Mouse (Mus musculus): ENCODE data around the gene Bmf. TPM values are rescaled to one million over a fixed set of nuclear protein-coding genes. Genes with fewer than 3 reads are reported as not detected.

The Bmf gene
- polyA plus RNA-seq, 1 experiment from 2014 or later: 1.9 TPM

DNA sequence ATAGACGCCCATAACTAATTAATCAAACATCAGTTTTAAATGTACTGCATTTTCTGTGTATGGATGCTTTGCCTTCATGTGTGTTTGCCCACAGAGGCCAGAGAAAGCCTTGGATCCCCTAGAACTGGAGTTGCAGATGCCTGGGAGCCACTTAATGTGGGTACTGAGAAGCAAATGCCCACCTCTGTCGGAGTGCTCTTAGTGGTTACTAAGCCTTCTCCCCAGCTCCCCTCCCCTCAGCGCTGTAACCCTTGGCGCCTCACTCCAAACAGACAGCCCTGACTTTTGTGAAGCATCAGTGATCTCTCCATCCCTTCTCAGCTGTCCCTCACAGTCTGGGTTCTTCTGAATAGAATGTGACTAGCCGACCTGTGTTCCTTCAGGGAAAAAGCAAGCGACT is 51.0 kb downstream of the Bmf start:
- H3K9me3 ChIP-seq (ENCODE audit: control insufficient read depth, low read length): no peaks in the 10 kb centered on the region
- ATAC-seq (replicated peaks; ENCODE audit: low FRiP score) (no peak), DNase-seq (ENCODE audit: low spot score) (no peak)
- no peak overlapping the region for H3K27ac ChIP-seq (ENCODE audit: low read depth, low read length)
- no peak overlapping the region for H3K9ac ChIP-seq (ENCODE audit: low read depth, low read length)
- H3K4me3 ChIP-seq (ENCODE audit: low read depth, low read length): no peak overlapping the region
- WGBS: 82% methylated on average over 6 of the region's 6 CpGs
- no peaks in the 10 kb centered on the region for H3K4me1 ChIP-seq (replicated peaks; ENCODE audit: control insufficient read depth, insufficient read depth, low read length)
- H3K4me2 ChIP-seq: no peak overlapping the region
- no peaks in the 10 kb centered on the region for H3K36me3 ChIP-seq (ENCODE audit: control insufficient read depth, insufficient read depth, low read length)
- no peaks in the 10 kb centered on the region for H3K27me3 ChIP-seq (replicated peaks; ENCODE audit: control insufficient read depth, insufficient read depth, low read length)

GRCm38 (mm10) chr2:118497890-118498289 is 51.6 kb downstream of the Bmf start:
- H3K36me3 ChIP-seq (ENCODE audit: control insufficient read depth, insufficient read depth, low read length): no peaks in the 10 kb centered on the region
- DNase-seq (ENCODE audit: low spot score) (no peak), ATAC-seq (replicated peaks; ENCODE audit: low FRiP score) (no peak)
- WGBS: 79% methylated on average over 5 of the region's 5 CpGs
- no peak overlapping the region for H3K9ac ChIP-seq (ENCODE audit: low read depth, low read length)
- no peak overlapping the region for H3K27ac ChIP-seq (ENCODE audit: low read depth, low read length)
- H3K27me3 ChIP-seq (replicated peaks; ENCODE audit: control insufficient read depth, insufficient read depth, low read length): no peaks in the 10 kb centered on the region
- no peak overlapping the region for H3K4me3 ChIP-seq (ENCODE audit: low read depth, low read length)
- no peaks in the 10 kb centered on the region for H3K4me1 ChIP-seq (replicated peaks; ENCODE audit: control insufficient read depth, insufficient read depth, low read length)
- no peaks in the 10 kb centered on the region for H3K9me3 ChIP-seq (ENCODE audit: control insufficient read depth, low read length)
- H3K4me2 ChIP-seq: no peak overlapping the region

GRCm38 (mm10) chr2:118495024-118495423 is 54.5 kb downstream of the Bmf start:
- Histone ChIP-seq H3K27ac (ENCODE audit: low read depth, low read length) (no peak overlapping the region), H3K4me2 (no peak overlapping the region), H3K9ac (ENCODE audit: low read depth, low read length) (no peak overlapping the region), H3K4me3 (ENCODE audit: low read depth, low read length) (no peak overlapping the region), H3K4me1 (replicated peaks; ENCODE audit: control insufficient read depth, insufficient read depth, low read length) (peaks cover 9% of the 10 kb centered on the region; the same call in 1 of the 2 replicates), H3K36me3 (ENCODE audit: control insufficient read depth, insufficient read depth, low read length) (no peaks in the 10 kb centered on the region), H3K9me3 (ENCODE audit: control insufficient read depth, low read length) (no peaks in the 10 kb centered on the region), H3K27me3 (replicated peaks; ENCODE audit: control insufficient read depth, insufficient read depth, low read length) (no peaks in the 10 kb centered on the region)
- DNase-seq (ENCODE audit: low spot score) (no peak), ATAC-seq (replicated peaks; ENCODE audit: low FRiP score) (no peak)
- 76% methylated on average over 9 of the region's 9 CpGs for WGBS

- no peak overlapping the region for H3K27ac ChIP-seq (ENCODE audit: low read depth, low read length)
- H3K36me3 ChIP-seq (ENCODE audit: control insufficient read depth, insufficient read depth, low read length): no peaks in the 10 kb centered on the region
- DNase-seq (ENCODE audit: low spot score): no peak
- WGBS: 69% methylated on average over 4 of the region's 4 CpGs
- no peaks in the 10 kb centered on the region for H3K27me3 ChIP-seq (replicated peaks; ENCODE audit: control insufficient read depth, insufficient read depth, low read length)
- H3K4me1 ChIP-seq (replicated peaks; ENCODE audit: control insufficient read depth, insufficient read depth, low read length): peaks cover 14% of the 10 kb centered on the region; the same call in 1 of the 2 replicates
- no peak overlapping the region for H3K4me3 ChIP-seq (ENCODE audit: low read depth, low read length)
- no peaks in the 10 kb centered on the region; the same call in 1 of the 2 replicates for H3K9me3 ChIP-seq (ENCODE audit: control insufficient read depth, low read length)
- H3K9ac ChIP-seq (ENCODE audit: low read depth, low read length): no peak overlapping the region
- no peak overlapping the region for H3K4me2 ChIP-seq
- no peak for ATAC-seq (replicated peaks; ENCODE audit: low FRiP score)
Observed at GRCm38 (mm10) chr2:118491741-118492395, 57.6 kb downstream of the Bmf start.

- H3K27me3 ChIP-seq (replicated peaks; ENCODE audit: control insufficient read depth, insufficient read depth, low read length): no peaks in the 10 kb centered on the region
- no peak for DNase-seq (ENCODE audit: low spot score)
- ATAC-seq (replicated peaks; ENCODE audit: low FRiP score): peak; percentile 33; the same call in 1 of the 2 replicates
Observed at GRCm38 (mm10) chr2:118491281-118491731, 58.2 kb downstream of the Bmf start.

GRCm38 (mm10) chr2:118490241-118491091 is 59.0 kb downstream of the Bmf start:
- Histone ChIP-seq H3K4me3 (ENCODE audit: low read depth, low read length) (no peak overlapping the region), H3K4me2 (no peak overlapping the region), H3K4me1 (replicated peaks; ENCODE audit: control insufficient read depth, insufficient read depth, low read length) (peaks cover 14% of the 10 kb centered on the region; the same call in 1 of the 2 replicates), H3K27ac (ENCODE audit: low read depth, low read length) (peak overlapping the region; percentile 65), H3K9me3 (ENCODE audit: control insufficient read depth, low read length) (no peaks in the 10 kb centered on the region; the same call in 1 of the 2 replicates), H3K27me3 (replicated peaks; ENCODE audit: control insufficient read depth, insufficient read depth, low read length) (no peaks in the 10 kb centered on the region), H3K9ac (ENCODE audit: low read depth, low read length) (peak overlapping the region; percentile 17; the same call in 1 of the 2 replicates), H3K36me3 (ENCODE audit: control insufficient read depth, insufficient read depth, low read length) (no peaks in the 10 kb centered on the region)
- peak; percentile 46 for ATAC-seq (replicated peaks; ENCODE audit: low FRiP score)
- WGBS: 28% methylated on average over 12 of the region's 12 CpGs
- no peak for DNase-seq (ENCODE audit: low spot score)

More at GRCm38 (mm10) chr2:118491281-118491731, 58.2 kb downstream of the Bmf start:
- 20% methylated on average over 5 of the region's 5 CpGs for WGBS
- Histone ChIP-seq H3K4me3 (ENCODE audit: low read depth, low read length) (no peak overlapping the region), H3K4me2 (no peak overlapping the region), H3K9ac (ENCODE audit: low read depth, low read length) (no peak overlapping the region), H3K9me3 (ENCODE audit: control insufficient read depth, low read length) (no peaks in the 10 kb centered on the region; the same call in 1 of the 2 replicates), H3K36me3 (ENCODE audit: control insufficient read depth, insufficient read depth, low read length) (no peaks in the 10 kb centered on the region), H3K4me1 (replicated peaks; ENCODE audit: control insufficient read depth, insufficient read depth, low read length) (peaks cover 14% of the 10 kb centered on the region; the same call in 1 of the 2 replicates), H3K27ac (ENCODE audit: low read depth, low read length) (peak overlapping the region; percentile 65; the same call in 1 of the 2 replicates)

- H3K4me2 ChIP-seq: no peak overlapping the region
- H3K4me3 ChIP-seq (ENCODE audit: low read depth, low read length): no peak overlapping the region
- no peaks in the 10 kb centered on the region; the same call in 1 of the 2 replicates for H3K9me3 ChIP-seq (ENCODE audit: control insufficient read depth, low read length)
- H3K27me3 ChIP-seq (replicated peaks; ENCODE audit: control insufficient read depth, insufficient read depth, low read length): no peaks in the 10 kb centered on the region
- no peak for ATAC-seq (replicated peaks; ENCODE audit: low FRiP score)
- no peak overlapping the region for H3K27ac ChIP-seq (ENCODE audit: low read depth, low read length)
- H3K4me1 ChIP-seq (replicated peaks; ENCODE audit: control insufficient read depth, insufficient read depth, low read length): peaks cover 14% of the 10 kb centered on the region; the same call in 1 of the 2 replicates
- no peaks in the 10 kb centered on the region for H3K36me3 ChIP-seq (ENCODE audit: control insufficient read depth, insufficient read depth, low read length)
- WGBS: 61% methylated on average over 3 of the region's 3 CpGs
- no peak for DNase-seq (ENCODE audit: low spot score)
- no peak overlapping the region for H3K9ac ChIP-seq (ENCODE audit: low read depth, low read length)
Observed at GRCm38 (mm10) chr2:118487806-118488205, 61.7 kb downstream of the Bmf start.

DNA sequence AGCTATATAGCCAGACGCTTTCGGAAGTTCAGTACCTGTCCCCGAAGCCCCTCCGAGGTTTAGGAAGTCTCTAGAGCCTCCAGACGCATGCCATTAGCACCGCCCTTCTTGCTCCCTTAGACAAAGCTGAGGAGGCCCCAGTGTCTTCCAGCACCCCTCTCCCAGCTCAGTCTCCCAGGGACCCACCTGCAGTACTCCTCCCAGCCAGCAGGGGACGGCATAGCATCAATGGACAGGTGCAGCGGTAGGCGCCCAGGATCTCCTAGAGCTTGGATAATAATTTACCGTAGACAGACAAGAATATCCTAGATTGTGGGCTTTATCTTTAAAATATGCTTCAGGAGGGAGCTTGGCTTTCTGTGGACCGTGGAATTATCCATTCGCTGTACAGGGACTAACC is 62.6 kb downstream of the Bmf start:
- DNase-seq (ENCODE audit: low spot score): peak; percentile 82
- WGBS: 17% methylated on average over 12 of the region's 12 CpGs
- Histone ChIP-seq H3K36me3 (ENCODE audit: control insufficient read depth, insufficient read depth, low read length) (no peaks in the 10 kb centered on the region), H3K4me2 (peak overlapping the region; percentile 18; the same call in 1 of the 2 replicates), H3K9ac (ENCODE audit: low read depth, low read length) (no peak overlapping the region), H3K27ac (ENCODE audit: low read depth, low read length) (no peak overlapping the region), H3K9me3 (ENCODE audit: control insufficient read depth, low read length) (no peaks in the 10 kb centered on the region; the same call in 1 of the 2 replicates), H3K27me3 (replicated peaks; ENCODE audit: control insufficient read depth, insufficient read depth, low read length) (no peaks in the 10 kb centered on the region), H3K4me1 (replicated peaks; ENCODE audit: control insufficient read depth, insufficient read depth, low read length) (peaks cover 14% of the 10 kb centered on the region; the same call in 1 of the 2 replicates), H3K4me3 (ENCODE audit: low read depth, low read length) (no peak overlapping the region)
- no peak; the same call in 1 of the 2 replicates for ATAC-seq (replicated peaks; ENCODE audit: low FRiP score)
